Mouse (Mus musculus): Measurements from ENCODE around the gene Cyb5rl. TPM values are rescaled to one million over a fixed set of nuclear protein-coding genes. Genes with fewer than 3 reads are reported as not detected.

The Cyb5rl gene
- polyA plus RNA-seq, 1 experiment from 2014 or later = 4.1 TPM

DNA sequence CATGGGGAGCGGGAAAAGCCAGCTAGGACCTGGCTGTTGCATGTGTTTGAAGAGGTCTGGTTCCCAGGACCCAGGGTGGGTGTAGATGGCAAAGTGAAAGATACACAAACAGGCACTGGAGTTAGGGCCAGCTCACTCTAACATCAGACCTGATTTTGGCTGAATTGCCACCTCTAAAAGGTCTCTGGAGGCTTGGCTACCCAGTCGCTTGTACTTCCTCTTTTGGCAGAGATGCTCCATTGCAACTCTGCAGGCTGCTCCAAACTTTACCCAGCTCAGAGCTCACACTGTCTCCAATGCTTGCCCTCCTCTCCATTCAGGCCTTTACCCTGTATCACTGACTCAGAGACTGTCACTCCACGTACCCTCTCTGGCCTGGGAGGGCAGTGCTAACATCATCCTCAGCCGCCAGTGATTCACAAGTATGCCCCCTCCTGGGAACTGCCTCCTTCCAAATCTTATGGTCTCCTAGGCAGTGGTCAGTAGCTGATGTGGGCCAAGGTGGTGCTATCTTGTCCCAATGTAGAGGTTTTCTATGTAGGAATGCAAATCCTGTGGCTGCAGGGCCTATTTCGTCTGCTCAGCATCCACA lies 13.7 kb upstream of the Cyb5rl start:
- Histone ChIP-seq H3K9me3 (replicated peaks; ENCODE audit: control insufficient read depth, low read length, poor library complexity, severe bottlenecking) (no peaks in the 10 kb centered on the region), H3K4me2 (ENCODE audit: low read length) (no peak overlapping the region), H3K9ac (ENCODE audit: low read depth, low read length) (no peak overlapping the region), H3K4me1 (ENCODE audit: control insufficient read depth, insufficient read depth, low read length) (no peaks in the 10 kb centered on the region), H3K4me3 (ENCODE audit: low read depth, low read length) (no peak overlapping the region), H3K27me3 (ENCODE audit: control insufficient read depth, insufficient read depth, low read depth, low read length) (no peaks in the 10 kb centered on the region), H3K36me3 (ENCODE audit: control insufficient read depth, insufficient read depth, low read length) (peaks cover 4% of the 10 kb centered on the region; the same call in 1 of the 2 replicates), H3K27ac (ENCODE audit: low read length) (no peak overlapping the region)
- 46% methylated on average over 5 of the region's 5 CpGs for WGBS
- no peak for ATAC-seq

DNA sequence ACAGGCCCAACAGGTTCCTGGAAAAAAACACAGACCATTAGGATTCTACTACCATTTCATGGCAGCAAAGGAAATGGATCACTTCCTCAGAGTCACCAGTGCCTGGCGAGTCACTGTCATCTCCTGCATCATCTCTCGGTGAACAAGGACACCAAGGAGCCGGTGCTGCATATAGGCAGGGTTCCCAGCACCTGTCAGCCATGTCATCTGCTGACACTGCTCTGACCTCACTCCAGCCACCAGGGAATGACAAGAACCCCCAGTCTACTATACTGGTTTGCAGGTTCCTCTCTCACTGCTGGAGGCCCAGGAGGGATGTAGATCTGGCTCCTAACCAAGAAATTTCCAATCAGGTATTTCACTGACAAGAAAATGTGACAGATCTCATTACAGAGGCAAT lies 10.7 kb upstream of the Cyb5rl start:
- Histone ChIP-seq H3K27me3 (ENCODE audit: control insufficient read depth, insufficient read depth, low read depth, low read length) (no peaks in the 10 kb centered on the region), H3K4me2 (ENCODE audit: low read length) (no peak overlapping the region), H3K9ac (ENCODE audit: low read depth, low read length) (no peak overlapping the region), H3K9me3 (replicated peaks; ENCODE audit: control insufficient read depth, low read length, poor library complexity, severe bottlenecking) (no peaks in the 10 kb centered on the region), H3K4me1 (ENCODE audit: control insufficient read depth, insufficient read depth, low read length) (no peaks in the 10 kb centered on the region), H3K36me3 (ENCODE audit: control insufficient read depth, insufficient read depth, low read length) (peaks cover 12% of the 10 kb centered on the region), H3K27ac (ENCODE audit: low read length) (no peak overlapping the region), H3K4me3 (ENCODE audit: low read depth, low read length) (no peak overlapping the region)
- no peak for ATAC-seq
- WGBS = 81% methylated on average over 3 of the region's 3 CpGs

GRCm38 (mm10) chr4:107058346-107058745 lies 8.4 kb upstream of the Cyb5rl start:
- Histone ChIP-seq H3K9me3 (replicated peaks; ENCODE audit: control insufficient read depth, low read length, poor library complexity, severe bottlenecking) (no peaks in the 10 kb centered on the region), H3K27ac (ENCODE audit: low read length) (no peak overlapping the region), H3K9ac (ENCODE audit: low read depth, low read length) (no peak overlapping the region), H3K4me3 (ENCODE audit: low read depth, low read length) (no peak overlapping the region), H3K4me2 (ENCODE audit: low read length) (no peak overlapping the region), H3K27me3 (ENCODE audit: control insufficient read depth, insufficient read depth, low read depth, low read length) (no peaks in the 10 kb centered on the region), H3K4me1 (ENCODE audit: control insufficient read depth, insufficient read depth, low read length) (no peaks in the 10 kb centered on the region), H3K36me3 (ENCODE audit: control insufficient read depth, insufficient read depth, low read length) (peaks cover 16% of the 10 kb centered on the region)
- WGBS = 79% methylated on average over 5 of the region's 5 CpGs
- no peak for ATAC-seq

GRCm38 (mm10) chr4:107058781-107059180 lies 8.0 kb upstream of the Cyb5rl start:
- no peak for ATAC-seq

GRCm38 (mm10) chr4:107061560-107061959 lies 5.2 kb upstream of the Cyb5rl start:
- WGBS = 95% methylated on average over 4 of the region's 4 CpGs

More at GRCm38 (mm10) chr4:107058781-107059180, 8.0 kb upstream of the Cyb5rl start:
- Histone ChIP-seq H3K4me2 (ENCODE audit: low read length) (no peak overlapping the region), H3K36me3 (ENCODE audit: control insufficient read depth, insufficient read depth, low read length) (peaks cover 16% of the 10 kb centered on the region), H3K4me3 (ENCODE audit: low read depth, low read length) (no peak overlapping the region), H3K27ac (ENCODE audit: low read length) (no peak overlapping the region), H3K9me3 (replicated peaks; ENCODE audit: control insufficient read depth, low read length, poor library complexity, severe bottlenecking) (no peaks in the 10 kb centered on the region), H3K27me3 (ENCODE audit: control insufficient read depth, insufficient read depth, low read depth, low read length) (no peaks in the 10 kb centered on the region), H3K9ac (ENCODE audit: low read depth, low read length) (no peak overlapping the region), H3K4me1 (ENCODE audit: control insufficient read depth, insufficient read depth, low read length) (no peaks in the 10 kb centered on the region)
- WGBS = 89% methylated on average over 6 of the region's 6 CpGs

DNA sequence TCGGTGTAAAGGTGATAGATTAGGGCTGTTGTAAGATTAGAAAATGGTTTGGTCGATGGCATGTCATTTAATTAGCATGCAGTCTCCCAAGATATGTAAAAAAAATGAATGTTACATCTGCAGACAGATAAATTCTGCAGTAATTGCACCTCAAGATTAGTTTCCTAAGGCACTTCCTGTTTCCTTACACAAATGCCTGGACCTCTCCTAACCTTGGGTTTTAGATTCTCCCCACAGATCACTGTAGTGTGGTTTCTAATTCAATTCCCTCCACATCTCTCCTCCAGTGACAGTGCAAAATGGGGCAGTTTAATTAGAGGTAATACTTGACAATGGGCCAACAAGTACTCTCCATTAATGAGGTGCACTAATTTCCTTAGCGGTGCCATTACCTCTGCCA lies 3.6 kb upstream of the Cyb5rl start:
- H3K27ac ChIP-seq (ENCODE audit: low read length) = no peak overlapping the region
- H3K9ac ChIP-seq (ENCODE audit: low read depth, low read length) = no peak overlapping the region
- H3K4me1 ChIP-seq (ENCODE audit: control insufficient read depth, insufficient read depth, low read length) = peaks cover 13% of the 10 kb centered on the region
- H3K4me2 ChIP-seq (ENCODE audit: low read length) = no peak overlapping the region
- H3K4me3 ChIP-seq (ENCODE audit: low read depth, low read length) = no peak overlapping the region
- H3K9me3 ChIP-seq (replicated peaks; ENCODE audit: control insufficient read depth, low read length, poor library complexity, severe bottlenecking) = no peaks in the 10 kb centered on the region
- H3K27me3 ChIP-seq (ENCODE audit: control insufficient read depth, insufficient read depth, low read depth, low read length) = no peaks in the 10 kb centered on the region
- 91% methylated on average over 3 of the region's 3 CpGs for WGBS
- H3K36me3 ChIP-seq (ENCODE audit: control insufficient read depth, insufficient read depth, low read length) = peaks cover 18% of the 10 kb centered on the region
- no peak for ATAC-seq

More at GRCm38 (mm10) chr4:107061560-107061959, 5.2 kb upstream of the Cyb5rl start:
- Histone ChIP-seq H3K27ac (ENCODE audit: low read length) (no peak overlapping the region), H3K27me3 (ENCODE audit: control insufficient read depth, insufficient read depth, low read depth, low read length) (no peaks in the 10 kb centered on the region), H3K4me1 (ENCODE audit: control insufficient read depth, insufficient read depth, low read length) (peaks cover 8% of the 10 kb centered on the region), H3K4me3 (ENCODE audit: low read depth, low read length) (no peak overlapping the region), H3K4me2 (ENCODE audit: low read length) (no peak overlapping the region), H3K36me3 (ENCODE audit: control insufficient read depth, insufficient read depth, low read length) (peaks cover 18% of the 10 kb centered on the region), H3K9ac (ENCODE audit: low read depth, low read length) (no peak overlapping the region), H3K9me3 (replicated peaks; ENCODE audit: control insufficient read depth, low read length, poor library complexity, severe bottlenecking) (no peaks in the 10 kb centered on the region)
- ATAC-seq = no peak

DNA sequence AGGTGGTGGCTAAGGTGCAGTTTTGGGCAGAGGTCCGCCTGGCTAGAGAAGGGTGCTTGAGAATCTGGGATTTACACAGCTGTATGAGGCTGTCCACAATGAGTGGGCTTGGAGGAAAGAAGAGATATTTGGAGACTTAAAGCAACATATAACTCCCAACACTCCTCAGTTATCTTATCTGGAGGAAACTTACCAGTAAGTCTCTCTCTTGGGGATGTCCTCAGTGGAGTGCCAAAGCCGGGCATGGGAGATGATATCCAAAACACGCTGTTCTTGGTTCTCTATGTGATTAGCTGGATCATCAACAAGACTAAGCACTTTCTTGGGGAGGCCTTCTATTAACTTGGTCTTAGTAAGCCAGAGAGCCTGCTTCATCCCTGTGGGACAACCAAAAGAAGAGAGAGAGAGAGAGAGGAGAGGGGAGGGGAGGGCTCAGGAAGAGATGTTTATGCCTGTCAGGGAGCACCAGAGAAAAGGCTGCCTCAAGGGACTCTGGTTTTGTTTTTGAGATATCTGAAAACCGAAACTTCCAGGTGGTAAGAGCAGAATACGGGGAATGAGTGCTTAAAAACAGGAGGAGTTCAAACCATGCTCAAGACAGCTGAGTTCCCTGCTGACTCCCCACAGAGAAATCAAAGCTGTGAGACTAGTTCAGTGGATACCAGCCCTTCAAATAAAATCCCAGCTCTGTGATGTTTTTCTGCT lies 2.2 kb upstream of the Cyb5rl start:
- Histone ChIP-seq H3K4me1 (ENCODE audit: control insufficient read depth, insufficient read depth, low read length) (peaks cover 13% of the 10 kb centered on the region), H3K4me3 (ENCODE audit: low read depth, low read length) (no peak overlapping the region), H3K27ac (ENCODE audit: low read length) (no peak overlapping the region), H3K9ac (ENCODE audit: low read depth, low read length) (no peak overlapping the region), H3K9me3 (replicated peaks; ENCODE audit: control insufficient read depth, low read length, poor library complexity, severe bottlenecking) (no peaks in the 10 kb centered on the region), H3K36me3 (ENCODE audit: control insufficient read depth, insufficient read depth, low read length) (peaks cover 16% of the 10 kb centered on the region), H3K27me3 (ENCODE audit: control insufficient read depth, insufficient read depth, low read depth, low read length) (no peaks in the 10 kb centered on the region), H3K4me2 (ENCODE audit: low read length) (no peak overlapping the region)
- WGBS = 92% methylated on average over 5 of the region's 5 CpGs
- ATAC-seq = no peak

DNA sequence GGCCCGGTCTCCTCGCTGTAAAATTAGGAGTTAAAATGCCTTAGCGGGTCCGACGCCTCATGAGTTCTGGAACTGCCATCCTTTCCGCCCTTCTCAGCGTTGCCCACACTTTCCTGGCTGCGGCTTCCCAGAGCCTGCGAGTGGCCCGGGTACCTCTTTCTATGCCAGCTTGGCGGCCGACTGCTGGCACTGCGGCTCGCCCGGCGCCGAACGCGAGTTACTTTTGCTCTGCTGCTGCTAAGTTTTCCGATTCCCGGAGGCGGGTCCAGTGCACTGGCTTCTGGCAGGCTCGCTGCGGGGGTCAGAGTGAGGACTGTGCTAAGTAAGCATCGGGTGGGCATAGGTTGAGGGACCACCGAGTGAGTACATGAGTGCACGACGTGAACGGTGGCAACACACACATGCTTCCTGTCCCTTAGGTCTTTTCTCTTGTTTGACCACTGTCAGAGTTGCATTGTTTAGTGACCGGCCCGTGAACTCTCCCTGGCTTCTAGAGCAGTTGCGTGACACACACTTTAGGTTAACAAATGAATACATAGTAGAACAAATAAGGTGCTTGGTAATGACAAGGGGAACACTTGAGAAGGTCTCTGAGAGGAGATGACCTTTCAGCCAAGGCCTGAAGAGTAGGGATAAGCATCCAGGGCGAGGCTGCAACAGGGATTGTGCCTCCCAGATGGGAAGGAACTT lies 508 bp downstream of the Cyb5rl start:
- peak; percentile 60 for ATAC-seq
- WGBS = 3% methylated on average over 33 of the region's 33 CpGs
- Histone ChIP-seq H3K27ac (ENCODE audit: low read length) (no peak overlapping the region), H3K4me1 (ENCODE audit: control insufficient read depth, insufficient read depth, low read length) (peaks cover 13% of the 10 kb centered on the region), H3K9me3 (replicated peaks; ENCODE audit: control insufficient read depth, low read length, poor library complexity, severe bottlenecking) (no peaks in the 10 kb centered on the region), H3K9ac (ENCODE audit: low read depth, low read length) (peak overlapping the region; percentile 60), H3K4me3 (ENCODE audit: low read depth, low read length) (peak overlapping the region; percentile 66), H3K27me3 (ENCODE audit: control insufficient read depth, insufficient read depth, low read depth, low read length) (no peaks in the 10 kb centered on the region), H3K36me3 (ENCODE audit: control insufficient read depth, insufficient read depth, low read length) (0 out of 2 replicates have a peak, but pooled peaks cover 2% of the 10 kb centered on the region), H3K4me2 (ENCODE audit: low read length) (peak overlapping the region; percentile 98)

DNA sequence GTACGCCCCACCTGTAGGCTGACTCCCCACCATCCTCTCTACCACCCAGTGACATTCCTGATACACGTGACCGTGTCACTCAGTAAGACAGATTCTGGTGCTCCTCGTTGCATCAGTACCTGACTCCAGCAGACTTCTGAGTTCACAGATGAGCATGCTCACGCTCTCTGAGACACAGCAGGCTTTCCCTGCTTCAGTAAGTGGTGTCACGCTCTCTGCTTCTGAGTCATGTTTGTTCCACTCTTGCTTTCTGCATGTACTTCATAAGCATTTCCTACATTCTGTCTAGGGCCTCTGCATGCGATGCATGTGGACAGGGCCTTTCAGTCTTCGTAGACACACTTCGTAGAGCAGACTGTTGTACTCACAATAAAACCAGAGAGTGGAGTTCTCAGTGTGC lies 5.6 kb downstream of the Cyb5rl start:
- Histone ChIP-seq H3K9me3 (replicated peaks; ENCODE audit: control insufficient read depth, low read length, poor library complexity, severe bottlenecking) (no peaks in the 10 kb centered on the region), H3K4me2 (ENCODE audit: low read length) (no peak overlapping the region), H3K36me3 (ENCODE audit: control insufficient read depth, insufficient read depth, low read length) (no peaks in the 10 kb centered on the region), H3K4me3 (ENCODE audit: low read depth, low read length) (no peak overlapping the region), H3K27me3 (ENCODE audit: control insufficient read depth, insufficient read depth, low read depth, low read length) (no peaks in the 10 kb centered on the region), H3K4me1 (ENCODE audit: control insufficient read depth, insufficient read depth, low read length) (peaks cover 4% of the 10 kb centered on the region; the same call in 1 of the 2 replicates), H3K9ac (ENCODE audit: low read depth, low read length) (no peak overlapping the region), H3K27ac (ENCODE audit: low read length) (no peak overlapping the region)
- 78% methylated on average over 9 of the region's 9 CpGs for WGBS
- ATAC-seq = no peak
